Mouse (Mus musculus) thymus, adult 18-20 months (tissue): ENCODE data around the gene Pcsk2.

Source experiments
- DNase-seq, 2 experiments: peaks; one replicate each; pipeline ENCODE4 v3.0.0; 2022; ENCODE audit warnings: mixed read lengths in 2 of 2

Gene Pcsk2

GRCm38 (mm10) chr2:143646001-143646400 lies 100.0 kb downstream of the Pcsk2 start:
- no peak for DNase-seq

GRCm38 (mm10) chr2:143654621-143655020 lies 108.7 kb downstream of the Pcsk2 start:
- DNase-seq, result no peak

GRCm38 (mm10) chr2:143656968-143657367 lies 111.0 kb downstream of the Pcsk2 start:
- no peak for DNase-seq

- DNase-seq, result no peak
Measured at GRCm38 (mm10) chr2:143666785-143667184, 120.8 kb downstream of the Pcsk2 start.

GRCm38 (mm10) chr2:143677869-143678268 lies 131.9 kb downstream of the Pcsk2 start:
- no peak for DNase-seq

- no peak for DNase-seq
Measured at GRCm38 (mm10) chr2:143679513-143679912, 133.6 kb downstream of the Pcsk2 start.

GRCm38 (mm10) chr2:143681873-143682555 lies 136.1 kb downstream of the Pcsk2 start:
- DNase-seq, result no peak

GRCm38 (mm10) chr2:143683513-143683912 lies 137.6 kb downstream of the Pcsk2 start:
- DNase-seq, result no peak

GRCm38 (mm10) chr2:143691244-143691643 lies 145.3 kb downstream of the Pcsk2 start:
- DNase-seq, result no peak

GRCm38 (mm10) chr2:143696026-143696557 lies 150.1 kb downstream of the Pcsk2 start:
- DNase-seq, result no peak

- DNase-seq, result no peak
Measured at GRCm38 (mm10) chr2:143696704-143697103, 150.7 kb downstream of the Pcsk2 start.

- no peak for DNase-seq
Measured at GRCm38 (mm10) chr2:143701141-143701540, 155.2 kb downstream of the Pcsk2 start.

GRCm38 (mm10) chr2:143702931-143703344 lies 157.0 kb downstream of the Pcsk2 start:
- no peak for DNase-seq

GRCm38 (mm10) chr2:143708205-143708604 lies 162.2 kb downstream of the Pcsk2 start:
- DNase-seq, result no peak

GRCm38 (mm10) chr2:143709249-143709648 lies 163.3 kb downstream of the Pcsk2 start:
- DNase-seq, result no peak

- no peak for DNase-seq
Measured at GRCm38 (mm10) chr2:143709979-143710378, 164.0 kb downstream of the Pcsk2 start.

GRCm38 (mm10) chr2:143711886-143712285 lies 165.9 kb downstream of the Pcsk2 start:
- no peak for DNase-seq

GRCm38 (mm10) chr2:143712901-143713300 lies 166.9 kb downstream of the Pcsk2 start:
- DNase-seq, result no peak

GRCm38 (mm10) chr2:143713902-143714301 lies 167.9 kb downstream of the Pcsk2 start:
- DNase-seq, result no peak

- no peak for DNase-seq
Measured at GRCm38 (mm10) chr2:143715110-143715509, 169.2 kb downstream of the Pcsk2 start.

GRCm38 (mm10) chr2:143723231-143723630 lies 177.3 kb downstream of the Pcsk2 start:
- DNase-seq, result no peak

GRCm38 (mm10) chr2:143724101-143724500 lies 178.1 kb downstream of the Pcsk2 start:
- no peak for DNase-seq

GRCm38 (mm10) chr2:143724720-143725119 lies 178.8 kb downstream of the Pcsk2 start:
- DNase-seq, result no peak

GRCm38 (mm10) chr2:143732501-143732900 lies 186.5 kb downstream of the Pcsk2 start:
- no peak for DNase-seq

GRCm38 (mm10) chr2:143735442-143735841 lies 189.5 kb downstream of the Pcsk2 start:
- no peak for DNase-seq
